Mouse (Mus musculus) thymus, postnatal 4 days (tissue): ENCODE measurements around the gene Aamp.

Experiments
- DNase-seq: peaks from one replicate; pipeline ENCODE4 v3.0.0; 2021

The Aamp gene

DNA sequence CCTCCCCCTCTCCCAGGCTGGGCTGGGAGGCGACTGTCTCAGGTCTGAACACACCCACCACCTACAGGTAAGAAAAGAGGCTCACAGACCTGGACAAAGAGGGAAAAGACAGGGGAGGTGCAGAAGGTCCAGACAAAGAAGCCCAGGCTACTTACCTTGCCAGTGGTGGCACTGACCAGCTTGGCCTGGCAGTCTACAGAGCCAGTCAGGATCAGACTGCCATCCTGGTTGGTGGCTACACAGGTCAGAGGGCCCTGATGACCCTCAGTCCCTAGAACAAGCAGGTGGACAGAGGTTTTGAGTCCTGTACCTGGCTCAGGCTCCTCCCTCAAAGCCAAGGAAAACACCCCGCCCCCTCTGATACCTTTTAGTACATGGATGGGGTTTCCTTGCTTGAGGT, 3.2 kb downstream of the Aamp start:
- no peak for DNase-seq

DNA sequence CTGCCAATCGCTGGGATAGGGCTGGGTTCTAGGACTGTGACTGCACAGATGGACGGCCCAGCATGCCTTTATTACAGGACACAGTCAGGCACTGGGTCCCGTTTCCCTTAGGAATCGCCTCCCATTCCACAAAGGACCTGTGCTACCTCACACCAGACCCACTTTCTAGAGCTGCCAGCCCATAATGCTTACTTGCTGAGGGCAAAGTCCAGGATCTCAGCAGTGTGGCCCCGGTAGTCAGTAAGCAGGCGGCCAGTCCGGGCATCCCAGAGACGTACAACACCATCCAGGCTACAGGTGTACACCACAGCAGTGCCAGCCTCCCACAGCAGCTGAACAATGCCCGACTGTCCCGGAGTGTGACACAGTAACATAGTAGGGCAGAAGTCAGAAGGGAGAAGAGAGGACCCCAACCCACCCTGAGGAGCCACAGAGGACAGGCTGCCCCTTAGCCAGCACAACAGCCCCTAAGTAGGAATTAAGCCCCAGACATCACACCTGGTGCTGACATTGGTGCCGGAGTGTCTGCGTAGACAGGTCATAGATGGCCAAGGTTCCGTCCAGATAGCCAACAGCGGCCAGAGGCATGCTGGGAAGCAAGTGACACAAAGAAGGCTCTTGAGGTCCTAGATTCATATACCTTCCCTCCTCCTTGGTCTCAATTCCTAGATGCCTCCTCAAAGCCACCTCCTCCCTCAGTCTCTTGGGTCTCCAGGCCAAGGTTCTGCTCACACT, 3.8 kb downstream of the Aamp start:
- DNase-seq = no peak

DNA sequence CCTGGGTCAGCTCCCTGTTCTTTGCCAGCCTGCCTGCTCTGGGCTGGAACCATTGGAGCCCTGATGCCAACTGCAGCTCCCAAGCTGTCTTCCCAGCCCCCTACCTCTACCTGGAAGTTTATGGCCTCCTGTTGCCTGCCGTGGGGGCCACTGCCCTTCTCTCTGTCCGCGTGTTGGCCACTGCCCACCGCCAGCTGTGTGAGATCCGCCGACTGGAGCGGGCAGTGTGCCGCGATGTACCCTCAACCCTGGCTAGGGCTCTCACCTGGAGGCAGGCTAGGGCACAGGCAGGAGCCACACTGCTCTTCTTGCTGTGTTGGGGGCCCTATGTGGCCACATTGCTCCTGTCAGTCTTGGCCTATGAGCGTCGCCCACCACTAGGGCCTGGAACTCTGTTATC, 5.5 kb downstream of the Aamp start:
- no peak for DNase-seq

DNA sequence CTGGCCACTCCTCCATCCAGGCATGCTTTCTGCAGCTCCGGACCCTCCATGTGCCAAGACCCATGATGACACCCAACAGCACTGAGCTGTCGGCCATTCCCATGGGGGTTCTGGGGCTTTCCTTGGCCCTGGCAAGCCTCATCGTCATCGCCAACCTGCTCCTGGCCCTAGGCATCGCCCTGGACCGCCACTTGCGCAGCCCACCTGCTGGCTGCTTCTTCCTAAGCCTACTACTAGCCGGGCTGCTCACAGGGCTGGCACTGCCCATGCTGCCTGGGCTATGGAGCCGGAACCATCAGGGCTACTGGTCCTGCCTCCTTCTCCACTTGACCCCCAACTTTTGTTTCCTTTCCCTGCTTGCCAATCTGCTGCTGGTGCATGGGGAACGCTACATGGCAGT, 6.0 kb downstream of the Aamp start, which contains the start of gene Gpbar1:
Gene Gpbar1 (plus strand): TSS at position 13 of the 400 bp plus-strand sequence.
- DNase-seq = no peak

DNA sequence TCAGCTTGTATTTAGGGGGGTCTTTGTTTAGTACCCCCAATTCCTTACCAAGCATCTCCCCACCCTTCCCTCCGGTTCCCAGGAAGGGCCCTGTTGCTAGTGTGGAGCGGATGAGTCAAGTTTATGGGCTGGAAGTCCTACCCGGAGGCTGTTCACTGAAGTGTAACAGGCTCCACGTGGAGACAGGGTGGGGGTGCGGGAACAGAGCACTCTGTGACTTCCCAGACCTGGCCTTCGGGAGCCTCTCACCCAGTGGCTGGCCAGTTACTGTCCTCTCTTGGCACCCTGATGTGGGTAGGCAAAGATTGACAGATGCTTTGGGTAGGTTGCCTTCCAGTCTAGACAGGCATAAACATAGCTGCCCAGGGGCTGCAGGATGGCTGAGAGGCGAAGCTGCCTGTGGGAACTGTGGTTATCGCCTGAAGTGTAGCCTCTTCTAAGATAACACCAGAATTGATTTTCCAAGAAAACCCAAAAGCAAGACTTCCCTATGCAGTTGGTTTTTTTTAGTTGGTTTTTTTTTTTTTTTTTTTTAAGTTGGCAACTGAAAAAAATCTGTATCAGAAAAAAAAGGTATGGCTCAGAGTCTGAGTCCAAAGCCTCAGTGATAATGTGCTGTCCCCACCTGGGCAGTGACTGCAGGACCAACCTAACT, 6.5 kb downstream of the Aamp start:
- no peak for DNase-seq

DNA sequence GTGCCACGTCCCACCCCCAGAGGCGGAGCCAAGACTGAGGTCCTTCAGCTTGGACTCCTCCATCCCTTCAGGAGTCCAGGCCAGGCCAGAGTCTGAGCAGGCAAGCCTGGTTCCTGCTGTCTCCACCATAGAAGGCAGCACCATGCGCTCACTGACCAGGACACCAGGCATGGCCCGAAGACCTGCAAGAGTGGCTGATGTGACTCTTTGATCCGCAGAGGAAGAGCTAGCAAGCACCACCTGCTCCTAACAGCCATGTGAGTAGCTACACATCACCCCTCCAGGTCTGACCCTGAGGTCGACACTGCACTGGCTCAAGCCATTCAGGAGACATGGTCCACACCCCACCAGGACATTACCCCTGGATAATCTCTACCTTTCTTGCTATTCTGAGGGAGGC, 7.5 kb downstream of the Aamp start:
- no peak for DNase-seq

DNA sequence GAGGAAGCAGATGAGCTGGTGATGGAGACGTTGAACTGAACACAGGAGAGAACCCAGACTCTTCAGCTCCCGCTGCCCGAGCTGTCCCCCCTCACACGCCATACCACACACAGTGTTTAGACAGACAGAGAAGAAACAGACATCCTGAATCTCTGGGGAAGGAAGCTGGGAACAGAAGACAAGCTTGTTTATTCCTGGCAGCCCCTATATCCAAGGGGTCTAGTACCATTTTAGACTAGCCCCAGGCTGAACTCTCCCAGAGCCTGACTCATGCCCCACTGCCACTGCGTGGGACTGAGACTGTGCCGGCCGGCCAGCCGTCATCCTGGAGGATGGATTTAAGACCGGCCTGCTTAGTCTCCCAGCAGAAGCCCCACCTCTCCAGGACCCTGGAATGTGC, 9.5 kb downstream of the Aamp start:
- DNase-seq = no peak

DNA sequence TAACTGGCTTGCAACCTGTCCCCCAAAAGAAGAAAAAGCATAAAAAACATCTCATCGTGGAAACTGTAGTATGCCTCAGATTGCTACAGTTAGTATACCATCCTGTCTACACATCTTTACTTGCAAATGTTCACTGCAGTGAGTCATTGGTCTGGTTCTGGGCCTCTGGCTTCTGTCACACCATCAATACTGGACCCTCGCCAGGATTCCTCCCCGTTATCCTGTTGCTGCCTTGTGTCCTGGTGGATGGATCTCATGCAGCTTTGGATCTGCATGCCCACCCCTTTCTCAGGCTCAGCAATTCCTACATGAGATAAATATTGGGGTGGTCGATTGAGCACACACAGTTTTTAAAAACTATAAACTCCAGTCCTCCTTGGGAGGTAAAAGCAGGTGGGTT, 12.9 kb downstream of the Aamp start:
- no peak for DNase-seq

DNA sequence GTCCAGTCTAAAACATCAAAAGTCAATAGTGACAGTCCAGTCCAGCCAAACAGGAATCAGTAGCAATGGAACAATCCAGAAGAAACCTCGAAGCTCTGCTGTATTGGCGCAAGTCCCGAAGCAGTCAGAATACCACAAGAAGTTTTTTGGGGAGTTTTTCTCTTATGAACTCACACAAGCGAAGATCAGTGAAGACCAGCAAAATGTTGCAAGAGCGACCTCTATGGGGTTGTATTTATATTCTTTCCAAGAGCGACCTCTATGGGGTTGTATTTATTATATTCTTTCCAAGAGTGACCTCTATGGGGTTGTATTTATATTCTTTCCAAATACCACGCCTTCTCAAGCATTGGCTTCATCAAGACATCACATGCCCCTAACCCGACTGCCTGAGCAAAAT, 15.8 kb downstream of the Aamp start:
- DNase-seq = no peak

DNA sequence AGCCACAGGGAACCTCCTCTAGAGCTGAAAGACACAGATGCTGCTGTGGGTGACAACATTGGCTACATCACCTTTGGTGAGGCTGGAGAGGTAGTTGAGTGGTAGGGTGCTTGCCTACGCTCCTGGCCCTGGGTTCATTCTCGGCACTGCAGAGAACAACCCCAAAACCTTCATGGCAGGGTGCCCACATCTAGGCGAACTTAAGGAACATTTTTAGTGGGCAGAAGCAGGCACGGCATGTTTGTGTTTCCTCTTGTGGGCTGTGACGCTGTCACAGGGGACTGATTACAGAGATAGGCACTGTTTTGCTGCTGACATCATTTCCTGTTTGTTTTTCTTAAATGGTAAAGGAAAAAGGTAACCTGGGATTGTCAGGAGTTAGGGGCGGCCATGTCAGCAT, 22.0 kb downstream of the Aamp start:
- DNase-seq = no peak

DNA sequence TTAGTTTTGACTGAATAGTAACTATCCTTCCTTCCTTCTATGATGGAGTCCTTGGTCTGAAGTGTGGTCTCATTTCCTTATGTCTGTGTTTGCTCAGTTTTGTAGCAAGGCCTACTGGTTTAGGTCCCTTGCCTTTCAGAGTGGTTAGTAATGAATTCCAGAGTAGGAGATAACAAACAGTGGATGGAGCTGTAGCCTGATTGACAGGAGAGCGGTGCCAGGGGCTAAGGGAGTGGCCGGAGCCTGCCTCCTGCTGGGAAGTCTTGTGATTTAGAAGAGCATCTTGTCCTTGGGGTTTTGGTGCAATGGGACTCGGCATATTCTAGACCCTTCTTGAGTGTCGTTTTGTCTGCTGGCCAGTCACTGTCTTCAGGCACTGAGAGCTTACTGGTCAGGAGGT, 27.8 kb downstream of the Aamp start:
- DNase-seq = no peak

DNA sequence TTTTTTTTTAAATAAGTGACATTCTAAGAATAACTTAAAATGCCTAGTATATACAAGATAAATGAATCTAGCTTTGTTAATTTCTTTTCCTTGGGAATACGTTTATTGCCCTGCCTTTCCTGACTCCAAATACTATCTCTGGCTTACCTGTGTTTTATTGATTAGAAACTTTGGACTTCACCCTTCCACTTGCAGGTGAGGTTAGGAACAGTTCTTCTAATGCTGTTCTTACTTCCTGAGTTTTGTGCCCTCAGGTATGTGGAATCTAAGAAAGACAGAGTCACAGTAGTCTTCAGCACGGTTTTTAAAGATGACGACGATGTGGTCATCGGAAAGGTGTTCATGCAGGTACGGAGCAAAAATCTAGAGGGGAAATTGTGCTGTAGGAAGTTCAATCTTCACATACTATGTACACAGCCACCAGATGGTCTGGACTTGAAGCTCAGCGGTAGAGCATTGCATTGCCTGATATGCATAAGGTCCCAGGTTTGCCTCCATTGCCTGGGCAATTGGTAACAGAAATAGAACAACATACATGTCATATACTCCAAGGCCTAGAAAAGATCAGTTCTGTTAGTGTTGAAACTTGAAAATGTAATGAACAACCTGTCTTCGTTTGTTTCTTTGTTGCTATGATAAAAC, 28.7 kb downstream of the Aamp start:
- DNase-seq = no peak

DNA sequence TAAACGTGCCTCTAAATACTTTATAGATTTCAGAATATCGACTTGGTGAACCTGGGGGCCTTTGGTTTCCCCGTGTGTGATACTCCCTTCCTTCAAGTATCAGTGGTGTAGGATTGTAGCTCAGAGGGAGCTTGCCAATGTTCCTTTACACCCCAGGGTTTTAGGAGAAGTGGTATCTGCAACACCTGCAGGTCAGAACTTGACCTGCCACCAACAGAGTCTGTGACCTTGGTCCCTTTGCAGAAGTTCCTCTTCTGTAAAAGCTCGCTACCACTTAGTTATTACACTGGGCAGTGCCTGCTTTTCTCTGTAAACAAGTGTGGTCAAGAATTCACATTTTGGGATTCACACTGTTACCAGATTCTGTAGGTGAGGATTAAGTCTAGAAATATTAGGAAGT, 34.4 kb downstream of the Aamp start:
- DNase-seq = no peak

DNA sequence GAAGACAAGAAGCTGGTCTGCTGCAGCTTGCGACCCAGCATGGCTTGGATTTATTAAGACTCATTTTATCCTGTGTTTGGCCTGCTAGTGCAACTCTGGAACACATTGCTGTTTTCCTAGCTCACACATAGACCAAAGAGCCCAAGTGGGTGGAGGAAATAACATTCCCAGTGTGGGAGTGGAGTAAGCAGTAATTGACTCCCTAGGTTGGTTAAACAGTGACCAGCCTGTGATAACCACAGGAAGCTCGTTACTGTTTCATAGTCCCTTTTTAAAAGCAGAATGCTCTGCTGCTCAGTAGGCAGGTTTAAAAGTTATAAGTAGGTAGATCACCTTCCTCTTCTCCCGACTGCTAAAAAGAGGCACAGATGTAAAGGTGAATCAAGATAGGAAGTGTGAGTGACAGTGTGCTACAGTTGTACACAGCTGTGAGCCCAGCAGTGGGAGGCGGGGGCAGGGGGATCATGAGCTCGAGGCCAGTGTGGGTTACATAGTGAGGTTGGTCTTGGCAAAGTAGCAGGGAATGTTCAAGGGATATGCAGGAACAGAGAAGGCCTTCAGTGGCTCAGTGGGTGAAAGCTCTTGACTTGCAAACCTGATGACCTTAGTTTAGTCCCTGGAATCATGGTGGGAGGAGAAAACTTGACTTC, 35.1 kb downstream of the Aamp start:
- peak; percentile 54 for DNase-seq

DNA sequence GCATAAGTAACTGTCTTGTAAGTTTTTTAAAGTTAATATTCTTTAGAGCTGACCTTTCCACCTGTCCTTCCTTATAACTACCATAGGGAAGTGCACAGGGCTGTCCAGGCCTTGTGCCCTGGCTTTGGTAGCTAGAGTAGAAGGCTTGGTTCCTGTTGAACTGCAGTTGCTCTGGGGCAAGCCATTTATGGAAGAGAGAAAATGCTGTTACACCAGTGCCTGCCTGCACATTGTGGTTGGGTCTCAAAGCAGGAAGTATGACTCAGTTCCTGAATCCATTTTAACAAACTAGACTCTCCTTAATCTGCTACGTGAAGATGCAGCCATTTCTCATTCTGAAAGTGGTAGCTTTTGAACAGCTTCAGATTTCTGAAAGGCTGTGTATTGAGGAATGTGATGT, 35.7 kb downstream of the Aamp start:
- peak; percentile 47 for DNase-seq

DNA sequence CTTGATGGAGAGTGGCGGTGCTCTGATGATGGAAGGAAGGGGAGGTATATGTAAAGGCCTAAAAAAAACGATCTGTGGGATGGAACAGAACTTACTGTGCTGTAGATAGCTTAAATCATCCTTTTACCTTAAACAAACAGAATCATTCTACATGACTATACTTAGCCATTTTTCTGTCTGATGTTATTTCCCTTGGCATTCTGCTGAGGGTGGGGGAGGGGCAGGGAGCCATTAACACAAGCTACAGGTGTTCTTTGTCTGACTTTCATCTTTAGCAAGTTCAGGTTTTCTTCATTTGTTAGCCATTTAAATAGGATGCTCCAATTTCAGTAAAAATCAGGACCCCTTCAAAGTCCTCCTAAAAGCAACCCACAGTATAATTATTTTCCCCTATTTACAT, 39.0 kb downstream of the Aamp start:
- DNase-seq = no peak

DNA sequence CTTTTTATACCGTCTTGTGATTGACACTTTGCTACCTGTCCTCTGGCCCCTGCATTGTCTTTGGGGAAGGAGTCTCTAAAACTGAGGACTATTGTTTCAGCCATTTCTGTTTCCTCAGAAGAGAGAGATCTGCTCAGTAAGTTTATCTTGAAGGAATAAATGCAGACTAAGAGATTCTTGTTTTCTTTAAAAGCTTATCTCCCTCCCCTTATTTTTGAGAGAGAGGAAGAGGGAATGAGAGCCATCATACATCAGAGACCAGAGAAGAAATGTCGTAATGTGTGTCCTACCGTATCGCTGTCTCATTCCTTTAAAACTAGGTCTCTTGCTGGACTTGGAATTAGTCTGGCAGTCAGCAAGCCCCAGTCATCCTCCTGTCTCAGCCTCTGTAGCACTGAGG, 43.7 kb downstream of the Aamp start:
- DNase-seq = no peak

DNA sequence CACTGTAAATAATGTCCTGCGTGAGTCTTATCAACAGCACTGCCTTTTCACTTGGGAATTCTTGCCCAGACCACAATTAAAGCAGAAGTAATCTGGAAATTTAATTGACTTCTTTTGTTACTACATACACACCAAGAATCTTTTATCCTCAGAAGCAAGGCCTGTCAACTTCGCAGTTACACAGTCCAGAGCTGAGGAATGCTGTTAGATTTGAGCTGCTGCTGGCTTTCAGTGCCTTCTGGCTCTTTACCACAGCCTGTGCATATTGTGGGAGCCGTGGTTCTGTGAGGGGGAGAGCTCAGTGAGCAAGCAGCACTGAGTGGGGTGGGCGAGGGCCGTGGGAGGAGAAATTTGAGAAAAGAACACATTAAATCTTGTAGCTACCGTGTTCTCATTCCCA, 44.2 kb downstream of the Aamp start:
- DNase-seq = no peak

DNA sequence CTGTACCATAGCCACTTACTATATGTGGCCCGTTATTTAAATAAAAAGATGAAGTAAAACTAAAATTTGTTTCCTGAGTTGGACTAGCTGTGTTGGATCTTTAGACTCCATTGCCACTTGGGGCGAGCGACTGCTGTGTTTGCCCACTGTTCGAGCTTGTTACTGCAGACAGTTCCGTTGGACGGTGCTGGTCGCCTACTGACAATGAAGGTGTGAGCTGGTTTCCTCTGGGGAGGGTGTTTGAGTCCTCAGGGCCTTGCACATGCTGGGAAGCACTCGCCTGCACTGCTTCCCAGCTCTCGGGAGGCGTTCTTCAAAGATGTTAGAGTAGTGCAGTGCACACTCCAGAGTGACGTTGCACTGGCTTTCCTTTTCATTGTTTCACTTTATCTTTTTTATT, 44.9 kb downstream of the Aamp start:
- peak; percentile 38 for DNase-seq

DNA sequence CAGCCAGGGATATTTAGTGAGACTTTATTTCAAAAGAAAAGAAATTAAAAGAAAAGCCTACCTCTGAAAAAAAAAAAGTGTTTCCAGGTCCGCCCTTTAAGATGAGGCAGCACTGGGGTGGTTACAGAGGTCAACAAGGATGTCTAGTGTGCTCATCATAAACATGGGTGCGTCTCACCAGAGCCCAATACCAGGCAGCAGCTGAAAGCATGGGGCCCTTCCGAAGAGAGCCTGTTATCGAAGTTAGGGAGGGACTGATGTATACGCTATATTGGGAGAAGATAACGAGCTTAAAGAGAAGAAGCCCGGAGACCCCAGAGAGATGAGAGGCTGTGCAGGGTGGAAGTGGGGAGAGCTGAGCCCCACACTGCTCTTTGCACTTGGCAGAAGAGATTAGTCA, 45.4 kb downstream of the Aamp start:
- peak; percentile 28 for DNase-seq

DNA sequence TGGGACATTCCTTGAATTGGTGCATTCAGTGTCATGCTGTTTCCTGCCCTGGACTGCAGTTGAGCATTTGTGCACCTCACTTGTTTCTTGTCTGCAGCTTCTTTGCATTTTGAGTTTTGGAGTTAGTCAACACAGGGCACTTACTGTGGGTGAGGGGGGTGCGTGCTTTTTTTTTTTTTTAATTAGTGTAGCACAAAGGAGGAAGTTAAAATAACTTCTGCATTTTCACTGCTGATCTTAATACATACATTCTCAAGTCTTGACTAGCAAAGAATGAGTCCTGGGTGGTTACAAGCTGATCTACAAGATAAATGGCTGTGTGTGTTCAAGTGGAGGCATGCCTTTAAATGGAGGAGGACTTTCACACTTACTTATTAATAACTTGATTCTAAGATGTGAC, 46.4 kb downstream of the Aamp start:
- no peak for DNase-seq

DNA sequence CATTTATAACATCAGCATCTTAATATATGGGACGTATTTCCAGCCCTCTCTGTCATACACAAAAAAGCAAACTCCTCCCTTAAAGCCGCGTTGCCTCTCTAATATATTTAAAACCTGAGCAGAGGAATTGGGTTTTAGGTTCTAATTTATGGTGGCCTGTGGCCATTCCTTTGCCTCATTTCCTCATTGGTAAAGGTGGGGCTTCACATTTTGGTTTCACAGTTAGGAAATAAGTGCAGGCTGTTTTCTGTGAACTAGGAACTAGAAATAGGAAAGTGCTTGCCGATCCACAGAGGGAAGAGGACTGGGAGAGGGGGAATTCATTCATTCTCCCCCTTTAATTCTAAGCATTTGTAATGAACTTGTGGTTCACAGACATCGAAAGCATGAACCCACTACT, 46.9 kb downstream of the Aamp start:
- no peak for DNase-seq

DNA sequence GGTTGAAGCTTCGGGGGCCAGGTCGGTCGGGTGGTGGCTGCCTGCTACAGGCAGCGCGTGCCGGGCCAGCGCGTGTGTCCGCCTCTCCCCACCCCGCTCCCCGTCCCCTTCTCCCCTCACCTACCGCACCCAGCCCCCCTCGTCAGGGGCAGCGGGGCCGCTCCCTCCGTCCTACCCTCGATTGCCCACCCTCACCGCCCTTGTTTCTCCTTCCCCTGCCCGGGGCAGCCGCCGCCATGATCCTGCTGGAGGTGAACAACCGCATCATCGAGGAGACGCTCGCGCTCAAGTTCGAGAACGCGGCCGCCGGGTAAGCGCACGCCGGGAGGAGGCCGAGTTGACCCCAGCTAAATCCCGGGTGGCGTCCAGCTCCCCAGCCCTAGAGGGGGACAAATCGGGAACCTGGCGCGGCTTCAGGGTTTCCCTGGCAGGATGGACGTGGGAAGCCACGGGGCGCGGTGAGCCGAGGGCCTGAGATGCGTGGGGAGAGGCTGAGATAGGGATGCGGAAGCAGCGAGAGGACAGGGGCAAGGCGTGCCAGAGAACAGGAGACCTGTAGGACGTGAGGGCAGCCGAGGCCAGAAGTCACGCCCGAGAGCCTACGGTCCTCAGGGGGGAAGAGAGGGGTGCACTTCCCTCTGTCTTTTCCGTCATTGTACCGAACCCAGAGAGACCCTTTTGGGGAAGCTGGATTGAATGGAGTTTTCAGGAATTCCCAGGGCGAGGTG, 47.8 kb downstream of the Aamp start:
- DNase-seq = no peak
